Mouse (Mus musculus): ENCODE data around the gene Cldn10.
A peak's percentile ranks its signal among the peaks of the same experiment; 100 is the strongest.
"Not testable (repeated sequence)": the region's sequence is repeated elsewhere in the genome, so short reads cannot be mapped to it uniquely, and the experiment has no call there.

Cldn10 gene

GRCm38 (mm10) chr14:118787621-118788020, at the start of gene Cldn10:
Gene Cldn10 (plus strand): TSS chr14:118787908.
- no peak for DNase-seq (ENCODE audit: low read depth in 1 of 2, low spot score in 2 of 2)

GRCm38 (mm10) chr14:118741780-118742179, 45.9 kb upstream of the Cldn10 start:
- no peak for DNase-seq (ENCODE audit: low read depth in 1 of 2, low spot score in 2 of 2)

- no peak for DNase-seq (ENCODE audit: low read depth in 1 of 2, low spot score in 2 of 2)
These were observed 44.8 kb upstream of the Cldn10 start for GRCm38 (mm10) chr14:118742862-118743261.

- no peak for DNase-seq (ENCODE audit: low read depth in 1 of 2, low spot score in 2 of 2)
These were observed 38.6 kb upstream of the Cldn10 start for GRCm38 (mm10) chr14:118749068-118749467.

GRCm38 (mm10) chr14:118749715-118750114, 38.0 kb upstream of the Cldn10 start:
- DNase-seq (ENCODE audit: low read depth in 1 of 2, low spot score in 2 of 2): no peak

GRCm38 (mm10) chr14:118750505-118751192, 37.1 kb upstream of the Cldn10 start:
- no peak for DNase-seq (ENCODE audit: low read depth in 1 of 2, low spot score in 2 of 2)

- DNase-seq (ENCODE audit: low read depth in 1 of 2, low spot score in 2 of 2): no peak
These were observed 36.4 kb upstream of the Cldn10 start for GRCm38 (mm10) chr14:118751193-118751753.

- no peak for DNase-seq (ENCODE audit: low read depth in 1 of 2, low spot score in 2 of 2)
These were observed 31.7 kb upstream of the Cldn10 start for GRCm38 (mm10) chr14:118756015-118756414.

- no peak for DNase-seq (ENCODE audit: low read depth in 1 of 2, low spot score in 2 of 2)
These were observed 31.1 kb upstream of the Cldn10 start for GRCm38 (mm10) chr14:118756566-118756965.

- not testable (repeated sequence) for DNase-seq (ENCODE audit: low read depth in 1 of 2, low spot score in 2 of 2)
These were observed 24.3 kb upstream of the Cldn10 start for GRCm38 (mm10) chr14:118763362-118763761.

- no peak for DNase-seq (ENCODE audit: low read depth in 1 of 2, low spot score in 2 of 2)
These were observed 23.7 kb upstream of the Cldn10 start for GRCm38 (mm10) chr14:118763917-118764495.

- DNase-seq (ENCODE audit: low read depth in 1 of 2, low spot score in 2 of 2): no peak
These were observed 22.4 kb upstream of the Cldn10 start for GRCm38 (mm10) chr14:118765306-118765705.

GRCm38 (mm10) chr14:118765951-118766350, 21.8 kb upstream of the Cldn10 start:
- no peak for DNase-seq (ENCODE audit: low read depth in 1 of 2, low spot score in 2 of 2)

- no peak for DNase-seq (ENCODE audit: low read depth in 1 of 2, low spot score in 2 of 2)
These were observed 21.3 kb upstream of the Cldn10 start for GRCm38 (mm10) chr14:118766368-118766767.

GRCm38 (mm10) chr14:118767673-118768353, 19.9 kb upstream of the Cldn10 start:
- DNase-seq (ENCODE audit: low read depth in 1 of 2, low spot score in 2 of 2): peak; percentile 30 to 46

GRCm38 (mm10) chr14:118768354-118768713, 19.4 kb upstream of the Cldn10 start:
- no peak for DNase-seq (ENCODE audit: low read depth in 1 of 2, low spot score in 2 of 2)

GRCm38 (mm10) chr14:118773668-118774067, 14.0 kb upstream of the Cldn10 start:
- DNase-seq (ENCODE audit: low read depth in 1 of 2, low spot score in 2 of 2): no peak

- no peak for DNase-seq (ENCODE audit: low read depth in 1 of 2, low spot score in 2 of 2)
These were observed 12.9 kb upstream of the Cldn10 start for GRCm38 (mm10) chr14:118774507-118775428.

- no peak for DNase-seq (ENCODE audit: low read depth in 1 of 2, low spot score in 2 of 2)
These were observed 12.2 kb upstream of the Cldn10 start for GRCm38 (mm10) chr14:118775554-118775953.

- no peak for DNase-seq (ENCODE audit: low read depth in 1 of 2, low spot score in 2 of 2)
These were observed 11.3 kb upstream of the Cldn10 start for GRCm38 (mm10) chr14:118776372-118776771.

- DNase-seq (ENCODE audit: low read depth in 1 of 2, low spot score in 2 of 2): no peak
These were observed 10.2 kb upstream of the Cldn10 start for GRCm38 (mm10) chr14:118777478-118777877.
